Mouse (Mus musculus): ENCODE data around the gene Nr1i2.

GRCm38 (mm10) chr16:38329340-38329739, 34.7 kb upstream of the Nr1i2 start:
- TF ChIP-seq CTCF (IDR thresholded peaks at IDR 0.05; ENCODE audit: extremely low read depth, insufficient read length, insufficient replicate concordance, low read depth, low read length), result peak; percentile 30; the same call in 1 of the 2 replicates
- TF ChIP-seq POLR2A (IDR thresholded peaks at IDR 0.05; ENCODE audit: low read depth, low read length), result no peak

Measured in small intestine, adult 2 months (tissue).